Mouse (Mus musculus): ENCODE results near the gene Itpr3. TPM values are rescaled to one million over a fixed set of nuclear protein-coding genes. Genes with fewer than 3 reads are reported as not detected.

Gene Itpr3
- polyA plus RNA-seq, 1 experiment from 2014 or later, result 0.79 TPM

GRCm38 (mm10) chr17:27123813-27124375, 66.8 kb downstream of the Itpr3 start:
- no peak overlapping the region for H3K4me3 ChIP-seq
- H3K4me1 ChIP-seq (replicated peaks), result peaks cover 58% of the 10 kb centered on the region
- no peaks in the 10 kb centered on the region for H3K9me3 ChIP-seq
- 0 out of 2 replicates have a peak, but pooled peaks cover 10% of the 10 kb centered on the region for H3K36me3 ChIP-seq
- H3K27me3 ChIP-seq, result no peaks in the 10 kb centered on the region
- WGBS, result 74% methylated on average over 7 of the region's 7 CpGs
- ATAC-seq (ENCODE audit: low FRiP score, low read depth), result no peak
- no peak overlapping the region for H3K4me2 ChIP-seq
- no peak overlapping the region for H3K9ac ChIP-seq
- no peak overlapping the region for H3K27ac ChIP-seq (replicated peaks)

DNA sequence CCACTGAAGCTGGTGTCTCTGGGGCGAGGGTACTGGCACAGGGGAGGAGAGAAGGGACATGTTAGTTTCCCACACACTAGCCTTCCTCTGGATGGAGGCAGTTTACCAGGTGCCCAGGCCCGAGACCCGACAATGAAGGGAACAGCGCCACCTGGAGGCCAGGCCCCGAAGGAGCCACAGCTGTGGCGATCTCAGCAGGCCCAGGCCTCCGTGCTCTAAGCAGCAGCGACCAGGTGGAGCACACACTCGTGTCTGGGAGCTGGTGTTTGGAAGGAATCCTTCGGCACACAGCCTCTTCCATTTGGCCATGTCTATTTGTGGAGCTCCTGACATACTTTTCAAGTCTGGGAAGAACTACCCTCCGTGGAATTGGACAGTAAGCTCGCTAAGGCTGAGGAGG, 68.1 kb downstream of the Itpr3 start:
- H3K4me2 ChIP-seq, result no peak overlapping the region
- no peaks in the 10 kb centered on the region for H3K27me3 ChIP-seq
- H3K36me3 ChIP-seq, result 0 out of 2 replicates have a peak, but pooled peaks cover 10% of the 10 kb centered on the region
- 34% methylated on average over 12 of the region's 12 CpGs for WGBS
- no peak overlapping the region for H3K4me3 ChIP-seq
- H3K27ac ChIP-seq (replicated peaks), result no peak overlapping the region
- no peak overlapping the region for H3K9ac ChIP-seq
- peaks cover 65% of the 10 kb centered on the region for H3K4me1 ChIP-seq (replicated peaks)
- no peaks in the 10 kb centered on the region for H3K9me3 ChIP-seq
- ATAC-seq (ENCODE audit: low FRiP score, low read depth), result no peak

DNA sequence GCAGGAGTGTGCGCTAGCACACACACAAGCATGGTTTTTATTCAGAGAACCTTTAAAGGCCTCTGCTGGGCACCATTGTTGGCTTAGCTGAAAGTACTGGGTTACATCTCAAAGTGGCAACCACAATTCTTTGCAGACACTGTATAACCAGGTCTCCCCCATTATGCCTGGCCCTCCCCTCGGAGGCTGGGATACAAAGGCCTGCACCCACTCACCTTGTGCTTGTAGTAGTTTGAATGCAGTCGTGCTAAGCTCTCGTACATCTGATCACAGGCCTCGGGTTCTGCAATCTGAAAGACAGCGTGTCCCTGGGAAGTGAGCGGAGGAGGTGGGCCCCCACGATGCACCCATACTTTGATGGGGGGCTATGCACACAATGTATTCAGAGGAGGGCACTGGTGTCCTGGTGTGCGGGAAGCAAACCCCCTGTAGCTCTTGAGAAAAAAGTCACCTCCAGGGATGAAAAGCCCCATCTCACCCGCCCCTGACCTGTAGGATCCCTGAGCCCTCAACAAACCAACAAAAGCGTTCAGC, 68.6 kb downstream of the Itpr3 start:
- Histone ChIP-seq H3K4me1 (replicated peaks) (peaks cover 65% of the 10 kb centered on the region), H3K4me2 (no peak overlapping the region)

GRCm38 (mm10) chr17:27126974-27127373, 69.9 kb downstream of the Itpr3 start:
- no peaks in the 10 kb centered on the region for H3K27me3 ChIP-seq
- 78% methylated on average over 10 of the region's 10 CpGs for WGBS

More for the DNA sequence above, 68.6 kb downstream of the Itpr3 start:
- Histone ChIP-seq H3K27me3 (no peaks in the 10 kb centered on the region), H3K36me3 (0 out of 2 replicates have a peak, but pooled peaks cover 10% of the 10 kb centered on the region), H3K27ac (replicated peaks) (no peak overlapping the region), H3K9ac (no peak overlapping the region), H3K4me3 (no peak overlapping the region), H3K9me3 (no peaks in the 10 kb centered on the region)
- WGBS, result 79% methylated on average over 11 of the region's 11 CpGs
- ATAC-seq (ENCODE audit: low FRiP score, low read depth), result no peak

DNA sequence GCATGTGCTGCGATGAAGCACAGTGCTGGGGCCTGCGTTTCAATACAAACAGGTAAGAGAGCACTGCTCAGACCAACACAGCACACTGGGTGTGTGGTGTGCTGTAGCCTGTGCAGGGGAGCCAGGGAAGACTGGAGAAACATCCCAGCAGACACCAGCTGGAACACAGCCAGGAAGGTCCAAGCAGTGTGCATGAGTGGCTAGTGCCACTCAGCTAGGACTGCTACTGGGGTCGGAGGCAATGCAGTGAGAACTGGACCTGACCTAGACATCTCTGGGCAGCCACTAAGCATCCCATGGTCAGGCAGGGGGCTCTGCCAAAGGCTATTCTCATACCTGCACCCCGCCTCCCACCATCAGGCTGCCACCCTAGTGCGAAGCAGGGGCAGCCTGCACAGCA, 71.1 kb downstream of the Itpr3 start:
- Histone ChIP-seq H3K9me3 (no peaks in the 10 kb centered on the region), H3K4me1 (replicated peaks) (peaks cover 75% of the 10 kb centered on the region), H3K4me3 (no peak overlapping the region), H3K36me3 (0 out of 2 replicates have a peak, but pooled peaks cover 4% of the 10 kb centered on the region), H3K27ac (replicated peaks) (no peak overlapping the region), H3K27me3 (no peaks in the 10 kb centered on the region), H3K4me2 (no peak overlapping the region), H3K9ac (no peak overlapping the region)
- WGBS, result 89% methylated on average over 5 of the region's 5 CpGs
- ATAC-seq (ENCODE audit: low FRiP score, low read depth), result no peak

More at GRCm38 (mm10) chr17:27126974-27127373, 69.9 kb downstream of the Itpr3 start:
- H3K4me3 ChIP-seq, result no peak overlapping the region
- H3K9me3 ChIP-seq, result no peaks in the 10 kb centered on the region
- no peak for ATAC-seq (ENCODE audit: low FRiP score, low read depth)
- no peak overlapping the region for H3K9ac ChIP-seq
- H3K27ac ChIP-seq (replicated peaks), result no peak overlapping the region
- 0 out of 2 replicates have a peak, but pooled peaks cover 10% of the 10 kb centered on the region for H3K36me3 ChIP-seq
- peaks cover 66% of the 10 kb centered on the region for H3K4me1 ChIP-seq (replicated peaks)
- no peak overlapping the region for H3K4me2 ChIP-seq

GRCm38 (mm10) chr17:27129291-27129690, 72.2 kb downstream of the Itpr3 start:
- WGBS, result 66% methylated on average over 13 of the region's 13 CpGs
- H3K36me3 ChIP-seq, result no peaks in the 10 kb centered on the region
- peaks cover 83% of the 10 kb centered on the region for H3K4me1 ChIP-seq (replicated peaks)
- no peak for ATAC-seq (ENCODE audit: low FRiP score, low read depth)
- no peak overlapping the region for H3K27ac ChIP-seq (replicated peaks)
- H3K4me3 ChIP-seq, result no peak overlapping the region
- no peaks in the 10 kb centered on the region for H3K27me3 ChIP-seq
- H3K4me2 ChIP-seq, result no peak overlapping the region
- no peak overlapping the region for H3K9ac ChIP-seq
- H3K9me3 ChIP-seq, result no peaks in the 10 kb centered on the region

DNA sequence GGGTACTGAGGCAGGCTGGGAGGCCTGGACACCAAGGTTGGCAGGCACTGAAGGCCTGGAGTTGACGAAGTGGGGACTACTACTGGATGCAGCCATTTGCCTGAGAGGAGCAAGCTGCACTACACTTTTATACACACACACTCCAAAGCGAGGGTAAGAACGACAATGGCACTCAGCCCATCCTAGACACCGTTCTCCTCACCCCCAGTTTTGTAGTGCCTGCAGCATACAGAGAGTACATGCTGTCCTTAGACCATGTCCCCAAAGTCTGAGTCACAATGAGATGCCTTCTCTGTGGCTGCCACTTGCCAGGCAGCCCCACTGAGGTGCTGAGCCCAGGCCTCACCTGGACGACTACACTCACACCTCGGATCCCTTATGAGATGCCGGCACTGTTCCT, 72.7 kb downstream of the Itpr3 start:
- Histone ChIP-seq H3K4me2 (peak overlapping the region; percentile 9; the same call in 1 of the 2 replicates), H3K27me3 (no peaks in the 10 kb centered on the region), H3K27ac (replicated peaks) (0 out of 2 replicates have a peak overlapping the region, but pooled peaks have one; percentile 27), H3K9me3 (no peaks in the 10 kb centered on the region), H3K4me1 (replicated peaks) (peaks cover 81% of the 10 kb centered on the region), H3K36me3 (no peaks in the 10 kb centered on the region), H3K9ac (no peak overlapping the region; the same call in 1 of the 2 replicates), H3K4me3 (no peak overlapping the region)
- WGBS, result 83% methylated on average over 7 of the region's 7 CpGs
- ATAC-seq (ENCODE audit: low FRiP score, low read depth), result no peak

DNA sequence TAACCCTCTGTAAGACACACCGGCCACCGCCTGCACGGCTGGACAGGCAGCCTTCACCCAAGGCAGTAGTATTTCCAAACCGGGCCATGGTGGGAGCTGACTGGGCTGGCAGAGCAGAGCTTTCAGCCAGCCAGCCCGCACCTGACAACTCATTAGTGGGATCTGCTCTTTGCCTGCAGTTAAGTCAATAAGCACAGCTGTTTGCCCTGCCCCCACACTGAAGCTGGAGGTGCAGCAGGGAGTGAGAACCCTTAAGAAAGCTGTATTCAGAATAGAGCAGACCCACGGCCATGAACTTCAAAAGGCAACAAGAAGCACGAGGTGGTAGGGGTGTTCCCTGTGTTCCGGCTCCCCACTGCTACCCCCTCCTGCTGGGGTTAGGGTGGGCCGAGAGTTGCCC, 73.1 kb downstream of the Itpr3 start:
- H3K9me3 ChIP-seq, result no peaks in the 10 kb centered on the region
- no peak for ATAC-seq (ENCODE audit: low FRiP score, low read depth)
- H3K27ac ChIP-seq (replicated peaks), result 0 out of 2 replicates have a peak overlapping the region, but pooled peaks have one; percentile 27
- no peak overlapping the region for H3K4me3 ChIP-seq
- H3K4me1 ChIP-seq (replicated peaks), result peaks cover 79% of the 10 kb centered on the region
- WGBS, result 51% methylated on average over 9 of the region's 9 CpGs
- H3K9ac ChIP-seq, result no peak overlapping the region; the same call in 1 of the 2 replicates
- peak overlapping the region; percentile 9; the same call in 1 of the 2 replicates for H3K4me2 ChIP-seq
- no peaks in the 10 kb centered on the region for H3K36me3 ChIP-seq
- no peaks in the 10 kb centered on the region for H3K27me3 ChIP-seq

GRCm38 (mm10) chr17:27131240-27131665, 74.1 kb downstream of the Itpr3 start:
- WGBS, result 80% methylated on average over 10 of the region's 10 CpGs
- ATAC-seq (ENCODE audit: low FRiP score, low read depth), result no peak
- no peak overlapping the region for H3K27ac ChIP-seq (replicated peaks)
- no peak overlapping the region for H3K9ac ChIP-seq
- no peaks in the 10 kb centered on the region for H3K27me3 ChIP-seq
- H3K4me3 ChIP-seq, result no peak overlapping the region
- H3K9me3 ChIP-seq, result no peaks in the 10 kb centered on the region
- H3K36me3 ChIP-seq, result no peaks in the 10 kb centered on the region
- H3K4me1 ChIP-seq (replicated peaks), result peaks cover 72% of the 10 kb centered on the region
- H3K4me2 ChIP-seq, result no peak overlapping the region

DNA sequence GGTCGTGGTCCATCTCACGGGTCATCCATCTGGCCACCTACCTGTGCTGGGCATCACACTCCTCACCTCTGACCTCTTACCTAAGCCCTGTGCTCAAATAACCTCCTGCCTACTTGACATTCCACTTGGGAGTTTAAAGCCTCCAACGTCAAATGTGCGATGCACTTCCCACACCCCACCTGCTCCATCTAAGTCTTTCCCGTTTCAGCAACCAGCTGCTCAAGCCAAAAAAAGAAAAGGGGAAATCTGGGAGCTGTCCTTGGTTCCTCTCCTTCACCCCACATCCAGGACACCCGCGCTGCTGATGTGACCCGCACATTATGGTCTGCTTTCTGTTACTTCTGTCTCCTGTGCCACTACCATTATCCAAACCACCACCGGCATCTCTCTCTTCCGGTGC, 75.1 kb downstream of the Itpr3 start:
- H3K4me1 ChIP-seq (replicated peaks), result peaks cover 62% of the 10 kb centered on the region
- H3K36me3 ChIP-seq, result no peaks in the 10 kb centered on the region
- no peak overlapping the region for H3K4me3 ChIP-seq
- H3K4me2 ChIP-seq, result no peak overlapping the region
- H3K9ac ChIP-seq, result no peak overlapping the region
- no peaks in the 10 kb centered on the region for H3K9me3 ChIP-seq
- 94% methylated on average over 10 of the region's 10 CpGs for WGBS
- no peak overlapping the region for H3K27ac ChIP-seq (replicated peaks)
- ATAC-seq (ENCODE audit: low FRiP score, low read depth), result no peak
- no peaks in the 10 kb centered on the region for H3K27me3 ChIP-seq

GRCm38 (mm10) chr17:27133551-27134141, 76.5 kb downstream of the Itpr3 start, which contains the start of gene Uqcc2:
TSS of gene Uqcc2 (minus strand) at chr17:27133916.
- WGBS, result 1% methylated on average over 46 of the region's 46 CpGs
- Histone ChIP-seq H3K4me1 (replicated peaks) (peaks cover 62% of the 10 kb centered on the region), H3K27ac (replicated peaks) (peak within 1 kb of the TSS; percentile 88), H3K36me3 (no peaks in the 10 kb centered on the region), H3K4me3 (peak within 1 kb of the TSS; percentile 54), H3K9ac (peak within 1 kb of the TSS; percentile 72), H3K9me3 (no peaks in the 10 kb centered on the region), H3K27me3 (no peaks in the 10 kb centered on the region), H3K4me2 (peak within 1 kb of the TSS; percentile 58)
- peak; percentile 91 for ATAC-seq (ENCODE audit: low FRiP score, low read depth)

DNA sequence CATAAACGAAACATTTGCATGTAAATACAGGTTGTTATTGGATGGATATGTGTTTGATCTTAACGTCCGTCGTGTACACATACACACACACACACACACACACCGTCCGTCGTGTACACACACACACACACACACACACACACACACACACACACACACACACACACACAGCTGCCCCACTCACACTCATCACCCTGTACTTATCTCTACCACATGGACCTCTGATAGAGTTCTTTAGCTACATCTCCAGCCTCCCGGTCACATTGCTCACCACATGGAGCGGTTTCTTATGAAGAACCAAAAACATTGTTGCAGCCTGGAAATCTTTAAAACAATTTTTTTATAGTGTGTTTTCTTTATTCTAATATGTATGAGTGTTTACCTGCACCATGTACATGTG, 77.1 kb downstream of the Itpr3 start:
- Histone ChIP-seq H3K4me1 (replicated peaks) (peaks cover 65% of the 10 kb centered on the region), H3K27me3 (no peaks in the 10 kb centered on the region), H3K36me3 (no peaks in the 10 kb centered on the region), H3K9me3 (no peaks in the 10 kb centered on the region), H3K27ac (replicated peaks) (peak overlapping the region; percentile 88), H3K9ac (0 out of 2 replicates have a peak overlapping the region, but pooled peaks have one; percentile 29), H3K4me3 (peak overlapping the region; percentile 54), H3K4me2 (peak overlapping the region; percentile 58)
- ATAC-seq (ENCODE audit: low FRiP score, low read depth), result peak; percentile 36
- WGBS, result 24% methylated on average over 9 of the region's 9 CpGs
